Comparison of ENCODE assay signal across 8 mouse cellular contexts in the genomic region with DNA sequence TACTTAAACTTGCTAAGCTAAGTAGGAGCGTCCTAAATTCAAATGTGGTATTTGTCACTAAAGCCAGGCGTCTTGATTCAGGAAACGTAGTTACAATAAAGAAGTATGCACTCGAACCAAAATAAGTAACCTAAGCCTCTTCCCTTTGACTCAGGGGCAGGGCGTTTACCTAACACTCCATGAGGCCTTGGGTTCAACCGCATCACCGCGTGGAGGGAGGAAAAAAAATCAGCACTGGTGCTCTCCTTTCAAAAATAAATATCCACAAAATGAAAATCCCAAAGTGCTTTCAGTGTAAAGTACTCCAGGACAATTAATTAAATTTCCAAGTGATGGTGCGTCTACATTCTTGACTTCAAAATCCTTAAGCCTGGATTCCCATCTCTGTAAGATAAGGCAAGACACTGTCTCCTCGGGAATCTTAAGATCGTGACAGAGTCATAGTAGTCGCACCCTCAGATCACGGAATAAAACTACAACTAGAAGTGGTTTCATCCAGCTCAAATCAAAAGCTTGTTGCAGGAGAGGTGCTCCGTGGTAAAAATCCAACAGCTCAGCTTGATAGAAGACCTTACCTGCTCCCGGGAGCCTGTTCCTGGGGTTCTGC. TPM values are rescaled to one million over a fixed set of nuclear protein-coding genes. Genes with fewer than 3 reads are reported as not detected.
DNase-seq lines count a peak whose midpoint lies in the region; ATAC-seq and TF ChIP-seq lines count a peak whose summit lies in the region.

No protein-coding gene starts in this region.

- peak overlapping the region; percentile 72 to 93 for H3K27ac ChIP-seq in heart, embryonic 14.5 days (replicated peaks in 1 of 2; ENCODE audit: control insufficient read depth in 1 of 2, insufficient read depth in 1 of 2, low read depth in 2 of 2, low read length in 2 of 2)
- H3K27ac ChIP-seq in MEL (ENCODE audit: control insufficient read depth, low read depth, low read length) = peak overlapping the region; percentile 59
- peak overlapping the region; percentile 72 for H3K27ac ChIP-seq in forebrain, embryonic 15.5 days (replicated peaks)
- H3K27ac ChIP-seq in liver, embryonic 16.5 days (ENCODE audit: low read length) = peak overlapping the region; percentile 55

- no peaks in the 10 kb centered on the region for H3K27me3 ChIP-seq in heart, embryonic 14.5 days (ENCODE audit: control insufficient read depth, insufficient read depth, low read length)
- H3K27me3 ChIP-seq in MEL (ENCODE audit: control insufficient read depth in 1 of 2, insufficient read depth in 2 of 2, low read length in 2 of 2) = no peaks in the 10 kb centered on the region
- no peaks in the 10 kb centered on the region for H3K27me3 ChIP-seq in forebrain, embryonic 15.5 days
- H3K27me3 ChIP-seq in liver, embryonic 16.5 days (ENCODE audit: control insufficient read depth, insufficient read depth, low read depth, low read length) = no peaks in the 10 kb centered on the region; the same call in 1 of the 2 replicates

- no peak for TF ChIP-seq RAD21 in MEL (IDR thresholded peaks at IDR 0.05; ENCODE audit: low read depth, low read length)

- peaks cover 37% of the 10 kb centered on the region for H3K79me2 ChIP-seq in MEL (ENCODE audit: control insufficient read depth, insufficient read depth, low read length, poor library complexity)

- TF ChIP-seq EP300 in MEL (IDR thresholded peaks at IDR 0.05; ENCODE audit: low read depth in 1 of 2, low read length in 2 of 2) = no peak

- H3K9ac ChIP-seq in heart, embryonic 14.5 days (ENCODE audit: low read length) = peak overlapping the region; percentile 95
- peak overlapping the region; percentile 75 for H3K9ac ChIP-seq in MEL (ENCODE audit: control insufficient read depth, low read depth, low read length, poor library complexity, severe bottlenecking)
- H3K9ac ChIP-seq in forebrain, embryonic 15.5 days (replicated peaks) = peak overlapping the region; percentile 83
- peak overlapping the region; percentile 92 for H3K9ac ChIP-seq in liver, embryonic 16.5 days (ENCODE audit: low read depth, low read length)

- no peak for TF ChIP-seq CTCF in MEL (IDR thresholded peaks at IDR 0.05 in 2 of 3, conservative IDR thresholded peaks at IDR 0.05 in 1 of 3; ENCODE audit: control insufficient read depth in 1 of 3, insufficient read depth in 1 of 3, low read depth in 2 of 3, low read length in 3 of 3, poor library complexity in 1 of 3, severe bottlenecking in 1 of 3)

- DNase-seq in heart, adult 8-10 months (ENCODE audit: low spot score) = no peak
- peak; percentile 70 for DNase-seq in MEL (ENCODE audit: low read depth, low spot score)
- DNase-seq in urinary bladder, postnatal 36 days (ENCODE audit: low spot score in 2 of 2) = no peak
- no peak for DNase-seq in frontal cortex, postnatal 25 days (ENCODE audit: low spot score in 2 of 2)
- DNase-seq in cerebellum, postnatal 36 days = no peak

- H3K36me3 ChIP-seq in heart, embryonic 14.5 days (ENCODE audit: control insufficient read depth, insufficient read depth, low read length) = peaks cover 8% of the 10 kb centered on the region
- H3K36me3 ChIP-seq in MEL (ENCODE audit: control insufficient read depth in 1 of 2, insufficient read depth in 2 of 2, low read length in 2 of 2) = peaks cover 6 to 31% of the 10 kb centered on the region in 2 experiments
- H3K36me3 ChIP-seq in forebrain, embryonic 15.5 days = peaks cover 5% of the 10 kb centered on the region; the same call in 1 of the 2 replicates
- no peaks in the 10 kb centered on the region for H3K36me3 ChIP-seq in liver, embryonic 16.5 days (ENCODE audit: control insufficient read depth, insufficient read depth)

- H3K4me3 ChIP-seq in heart, embryonic 14.5 days (ENCODE audit: control insufficient read depth in 1 of 2, insufficient read depth in 1 of 2, low read depth in 1 of 2, low read length in 2 of 2) = peak overlapping the region; percentile 71 to 98
- peak overlapping the region; percentile 75 to 100 for H3K4me3 ChIP-seq in MEL (ENCODE audit: control insufficient read depth in 1 of 2, insufficient read depth in 1 of 2, low read depth in 2 of 2, low read length in 2 of 2)
- peak overlapping the region; percentile 81 for H3K4me3 ChIP-seq in forebrain, embryonic 15.5 days
- H3K4me3 ChIP-seq in liver, embryonic 16.5 days (ENCODE audit: low read depth, low read length) = peak overlapping the region; percentile 93

- peaks cover 2 to 12% of the 10 kb centered on the region in 2 experiments for H3K4me1 ChIP-seq in heart, embryonic 14.5 days (ENCODE audit: control insufficient read depth in 2 of 2, insufficient read depth in 2 of 2, low read length in 2 of 2)
- H3K4me1 ChIP-seq in MEL (ENCODE audit: control insufficient read depth in 1 of 2, insufficient read depth in 2 of 2, low read length in 2 of 2) = peaks cover 24% of the 10 kb centered on the region in 2 experiments
- peaks cover 26% of the 10 kb centered on the region for H3K4me1 ChIP-seq in forebrain, embryonic 15.5 days
- peaks cover 16% of the 10 kb centered on the region for H3K4me1 ChIP-seq in liver, embryonic 16.5 days (ENCODE audit: control insufficient read depth, low read depth, low read length)

- H3K4me2 ChIP-seq in heart, embryonic 14.5 days (ENCODE audit: low read length) = peak overlapping the region; percentile 71
- H3K4me2 ChIP-seq in forebrain, embryonic 15.5 days (replicated peaks) = peak overlapping the region; percentile 61
- peak overlapping the region; percentile 79 for H3K4me2 ChIP-seq in liver, embryonic 16.5 days (ENCODE audit: low read depth, low read length)

- 5% methylated on average over 15 of the region's 15 CpGs for WGBS in heart, embryonic 14.5 days
- WGBS in forebrain, embryonic 15.5 days = 6% methylated on average over 15 of the region's 15 CpGs
- WGBS in liver, embryonic 16.5 days (ENCODE audit: insufficient replicate concordance) = 1% methylated on average over 15 of the region's 15 CpGs

- no peaks in the 10 kb centered on the region for H3K9me3 ChIP-seq in heart, embryonic 14.5 days (ENCODE audit: control insufficient read depth, low read length)
- no peaks in the 10 kb centered on the region for H3K9me3 ChIP-seq in MEL (replicated peaks; ENCODE audit: insufficient read depth, low read length)
- H3K9me3 ChIP-seq in forebrain, embryonic 15.5 days = no peaks in the 10 kb centered on the region
- H3K9me3 ChIP-seq in liver, embryonic 16.5 days (replicated peaks; ENCODE audit: control insufficient read depth, low read length) = no peaks in the 10 kb centered on the region

- no peak for TF ChIP-seq POLR2A in MEL (IDR thresholded peaks at IDR 0.05; ENCODE audit: control insufficient read depth in 1 of 2, insufficient read depth in 1 of 2, low read depth in 1 of 2, low read length in 2 of 2, poor library complexity in 1 of 2)

- no peak for ATAC-seq in heart, embryonic 14.5 days (ENCODE audit: insufficient number of reproducible peaks, insufficient read depth, low FRiP score, low read depth)
- ATAC-seq in forebrain, embryonic 15.5 days (replicated peaks) = peak; percentile 1; the same call in 1 of the 2 replicates
- ATAC-seq in liver, embryonic 16.5 days (ENCODE audit: low read depth) = peak; percentile 17

TF ChIP-seq in MEL, 35 proteins besides CTCF, POLR2A, EP300 and RAD21:
- TF ChIP-seq MAX (IDR thresholded peaks at IDR 0.05; ENCODE audit: low read length) (peak; percentile 54; the same call in 1 of the 2 replicates), MYC (IDR thresholded peaks at IDR 0.05; ENCODE audit: low read depth, low read length) (peak; percentile 63; the same call in 1 of the 2 replicates), ZC3H11A (IDR thresholded peaks at IDR 0.05; ENCODE audit: low read depth, low read length) (no peak), MXI1 (IDR thresholded peaks at IDR 0.05; ENCODE audit: low read depth, low read length) (peak; percentile 57; the same call in 1 of the 2 replicates), GATA1 (IDR thresholded peaks at IDR 0.05; ENCODE audit: low read depth, low read length) (peak; percentile 13; the same call in 1 of the 2 replicates), SIN3A (IDR thresholded peaks at IDR 0.05; ENCODE audit: low read length) (peak; percentile 8; the same call in 1 of the 2 replicates)

RNA-seq across cellular contexts. Expression of gene Bdp1, which starts 0.7 kb away (rescaled TPM):
- polyA plus RNA-seq in heart, embryonic 14.5 days (2014; fragmentation: Nextera tagmentation; extraction: Ambion mirVana) = 14.6 and 21.9 TPM in 2 replicates
- 10 to 100 TPM; 20.8 to 30.5 (median 24.6) TPM for total RNA-seq in heart, adult 8-10 months (2022)
- 23.3 and 27.2 TPM in 2 replicates for total RNA-seq in MEL (2012; rRNA removed)
- 10 to 100 TPM; 19.7 to 73.2 TPM for polyA plus RNA-seq in MEL (2012; ENCODE audit: insufficient read depth in 1 of 2, insufficient read length in 2 of 2, low read depth in 1 of 2, low replicate concordance in 2 of 2, missing spikeins in 1 of 2)
- 33.9 and 34.6 TPM in 2 replicates for polyA plus RNA-seq in forebrain, embryonic 15.5 days (2015; fragmentation: Nextera tagmentation; extraction: Ambion mirVana)
- polyA plus RNA-seq in liver, embryonic 16.5 days (2015; fragmentation: Nextera tagmentation; extraction: Ambion mirVana) = 9.8 and 11.0 TPM in 2 replicates

RNA-seq across cellular contexts. Expression of gene Serf1, which starts 4.7 kb away (rescaled TPM):
- polyA plus RNA-seq in heart, embryonic 14.5 days (2014; fragmentation: Nextera tagmentation; extraction: Ambion mirVana) = 128 and 146 TPM in 2 replicates
- total RNA-seq in heart, adult 8-10 months (2022) = 1 to 10 TPM; 2.9 to 6.8 (median 5.4) TPM
- total RNA-seq in MEL (2012; rRNA removed) = 26.4 and 36.8 TPM in 2 replicates
- polyA plus RNA-seq in MEL (2012; ENCODE audit: insufficient read depth in 1 of 2, insufficient read length in 2 of 2, low read depth in 1 of 2, low replicate concordance in 2 of 2, missing spikeins in 1 of 2) = 10 to 100 TPM in 1 of 2 experiments, not detected in 1; 57.6 TPM
- polyA plus RNA-seq in forebrain, embryonic 15.5 days (2015; fragmentation: Nextera tagmentation; extraction: Ambion mirVana) = 391 and 397 TPM in 2 replicates
- 15.3 and 16.1 TPM in 2 replicates for polyA plus RNA-seq in liver, embryonic 16.5 days (2015; fragmentation: Nextera tagmentation; extraction: Ambion mirVana)

RNA-seq across cellular contexts. Expression of gene Smn1, which starts 21.5 kb away (rescaled TPM):
- polyA plus RNA-seq in heart, embryonic 14.5 days (2014; fragmentation: Nextera tagmentation; extraction: Ambion mirVana) = 29.5 and 32.9 TPM in 2 replicates
- 10 to 100 TPM; 15.4 to 18.0 (median 16.9) TPM for total RNA-seq in heart, adult 8-10 months (2022)
- 47.5 and 49.0 TPM in 2 replicates for total RNA-seq in MEL (2012; rRNA removed)
- polyA plus RNA-seq in MEL (2012; ENCODE audit: insufficient read depth in 1 of 2, insufficient read length in 2 of 2, low read depth in 1 of 2, low replicate concordance in 2 of 2, missing spikeins in 1 of 2) = 100 to 1,000 TPM in 1 of 2 experiments, not detected in 1; 124 TPM
- polyA plus RNA-seq in forebrain, embryonic 15.5 days (2015; fragmentation: Nextera tagmentation; extraction: Ambion mirVana) = 44.6 and 47.8 TPM in 2 replicates
- 13.1 and 14.6 TPM in 2 replicates for polyA plus RNA-seq in liver, embryonic 16.5 days (2015; fragmentation: Nextera tagmentation; extraction: Ambion mirVana)
